ENCODE assay signal across 8 mouse cellular contexts in the genomic region with DNA sequence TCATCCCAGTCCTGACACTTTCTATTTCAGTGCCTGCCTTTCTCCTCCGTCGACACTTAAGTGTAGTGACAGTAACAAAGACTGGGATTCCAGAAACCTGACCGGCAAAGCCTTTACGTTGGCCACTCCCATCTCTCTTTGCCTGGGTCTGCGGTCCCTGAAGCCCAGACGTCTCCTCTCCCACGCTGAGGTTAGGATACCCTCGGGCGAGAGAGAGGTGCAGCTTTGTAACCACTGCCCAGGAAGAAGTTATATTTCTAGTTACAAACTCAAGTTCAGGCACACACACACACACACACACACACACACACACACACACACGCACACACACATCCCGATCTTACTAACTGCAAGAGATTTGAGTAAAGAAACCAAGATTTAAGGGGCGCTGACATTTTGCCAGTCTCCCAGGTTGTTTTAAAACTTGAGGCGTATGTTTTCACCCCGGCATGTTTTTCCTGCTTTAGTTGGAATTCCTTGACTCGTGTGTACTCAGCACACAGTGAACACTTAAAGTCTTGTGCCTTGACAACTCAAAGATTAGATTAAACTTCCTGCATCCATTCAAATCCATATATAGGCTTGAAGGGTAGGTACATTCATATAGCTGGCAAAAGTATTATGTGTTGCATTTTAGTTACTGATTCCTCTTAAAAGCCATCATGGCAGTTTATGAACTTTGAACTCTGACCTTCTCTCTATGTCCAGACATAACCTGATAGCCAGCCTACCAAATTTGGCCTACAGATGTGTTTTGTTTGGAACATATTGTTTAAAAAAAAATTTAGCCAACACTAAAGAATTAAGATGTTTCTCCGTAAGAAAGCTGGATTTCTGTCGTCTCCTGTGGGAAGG. TPM values are rescaled to one million over a fixed set of nuclear protein-coding genes. Genes with fewer than 3 reads are reported as not detected.
DNase-seq lines count a peak whose midpoint lies in the region; ATAC-seq lines count a peak whose summit lies in the region.

No protein-coding gene starts in this region.

- 9% methylated on average over 17 of the region's 17 CpGs for WGBS in heart, embryonic 16.5 days

- H3K27me3 ChIP-seq in heart, embryonic 16.5 days (ENCODE audit: control insufficient read depth, insufficient read depth, low read length), result no peaks in the 10 kb centered on the region
- peaks cover 49% of the 10 kb centered on the region for H3K27me3 ChIP-seq in megakaryocyte, embryonic 14.5 days (replicated peaks)

- no peaks in the 10 kb centered on the region for H3K9me3 ChIP-seq in heart, embryonic 16.5 days (replicated peaks; ENCODE audit: control insufficient read depth, low read length)
- H3K9me3 ChIP-seq in megakaryocyte, embryonic 14.5 days, result no peaks in the 10 kb centered on the region

- no peaks in the 10 kb centered on the region; the same call in 1 of the 2 replicates for H3K36me3 ChIP-seq in heart, embryonic 16.5 days (ENCODE audit: control insufficient read depth, insufficient read depth)
- H3K36me3 ChIP-seq in megakaryocyte, embryonic 14.5 days (replicated peaks; ENCODE audit: low read length), result no peaks in the 10 kb centered on the region

- DNase-seq in heart, postnatal 36 days, result no peak
- peak; percentile 29 for DNase-seq in Muller cell, postnatal 12 days (ENCODE audit: inconsistent ontology term)
- no peak for DNase-seq in layer of hippocampus, postnatal 14 days (ENCODE audit: low spot score in 2 of 2)
- no peak for DNase-seq in ovary, postnatal 10 days (ENCODE audit: low spot score)
- no peak for DNase-seq in thymus, adult 18-20 months

- H3K4me2 ChIP-seq in heart, embryonic 16.5 days (ENCODE audit: low read depth, low read length), result peak overlapping the region; percentile 75

- peak overlapping the region; percentile 100 for H3K27ac ChIP-seq in heart, embryonic 16.5 days (ENCODE audit: low read length)

- ATAC-seq in heart, embryonic 16.5 days (replicated peaks; ENCODE audit: extremely low read depth, insufficient read depth, low FRiP score), result no peak; the same call in 1 of the 2 replicates
- peak; percentile 29 for ATAC-seq in granulocyte monocyte progenitor cell, adult 5-6 weeks (replicated peaks; ENCODE audit: poor library complexity, severe bottlenecking)

- H3K9ac ChIP-seq in heart, embryonic 16.5 days (ENCODE audit: low read length), result peak overlapping the region; percentile 98

- intact Hi-C loops in heart, postnatal 36 days (cut with DNase I), result no loop called here

- H3K4me1 ChIP-seq in heart, embryonic 16.5 days (ENCODE audit: control insufficient read depth, insufficient read depth, low read length), result peaks cover 27% of the 10 kb centered on the region
- H3K4me1 ChIP-seq in megakaryocyte, embryonic 14.5 days, result peaks cover 24% of the 10 kb centered on the region

- peak overlapping the region; percentile 96 for H3K4me3 ChIP-seq in heart, embryonic 16.5 days (ENCODE audit: low read length)
- peak overlapping the region; percentile 93 for H3K4me3 ChIP-seq in megakaryocyte, embryonic 14.5 days (replicated peaks)

RNA-seq across cellular contexts. Expression of gene Arhgap31, which starts 0.6 kb away (rescaled TPM):
- polyA plus RNA-seq in heart, embryonic 16.5 days (2015; fragmentation: Nextera tagmentation; extraction: Ambion mirVana), result 38.0 and 42.0 TPM in 2 replicates
- 10 to 100 TPM; 37.4 to 43.5 TPM for total RNA-seq in heart, postnatal 36 days (2021)
- 17.4 and 18.3 TPM in 2 replicates for total RNA-seq in granulocyte monocyte progenitor cell, adult 5-6 weeks (2014; fragmentation: Nextera tagmentation)
- total RNA-seq in granulocyte monocyte progenitor cell, adult 5-6 weeks (2017), result 6.5 and 7.7 TPM in 2 replicates
- 0.58 TPM in 1 of 2 replicates, not detected in the other for polyA plus RNA-seq in megakaryocyte, embryonic 14.5 days (2012; ENCODE audit: insufficient read depth, low replicate concordance)
- total RNA-seq in layer of hippocampus, postnatal 14 days (2021), result 10 to 100 TPM; 24.1 to 25.4 TPM

RNA-seq across cellular contexts. Expression of gene B4galt4, which starts 28.4 kb away (rescaled TPM):
- polyA plus RNA-seq in heart, embryonic 16.5 days (2015; fragmentation: Nextera tagmentation; extraction: Ambion mirVana), result 22.5 and 22.8 TPM in 2 replicates
- 10 to 100 TPM; 10.1 to 11.9 TPM for total RNA-seq in heart, postnatal 36 days (2021)
- 62.7 and 65.3 TPM in 2 replicates for total RNA-seq in granulocyte monocyte progenitor cell, adult 5-6 weeks (2014; fragmentation: Nextera tagmentation)
- 58.2 and 61.1 TPM in 2 replicates for total RNA-seq in granulocyte monocyte progenitor cell, adult 5-6 weeks (2017)
- polyA plus RNA-seq in megakaryocyte, embryonic 14.5 days (2012; ENCODE audit: insufficient read depth, low replicate concordance), result not detected in 2 replicates
- total RNA-seq in layer of hippocampus, postnatal 14 days (2021), result 10 to 100 TPM; 28.1 to 35.9 TPM
